Mouse (Mus musculus): ENCODE measurements around the gene Ndufa12. TPM values are rescaled to one million over a fixed set of nuclear protein-coding genes. Genes with fewer than 3 reads are reported as not detected.

Gene Ndufa12
- total RNA-seq, 2 experiments from 2014 or later, result 627 to 629 TPM

Other genes starting within 250 kb of the Ndufa12 start
- gene Vezt, start 162.9 kb upstream of the Ndufa12 start, total RNA-seq (2021), result 10 to 100 TPM; 37.9 to 40.2 TPM
- 1 to 10 TPM; 5.9 to 6.0 TPM for gene Fgd6, start 162.7 kb upstream of the Ndufa12 start, total RNA-seq (2021)
- gene Nr2c1, start 50.7 kb upstream of the Ndufa12 start, total RNA-seq (2021), result 10 to 100 TPM; 10.3 to 10.4 TPM
- gene Gm4792, start 100.0 kb downstream of the Ndufa12 start, total RNA-seq (2021), result not detected
- 10 to 100 TPM; 30.9 to 34.0 TPM for gene Tmcc3, start 113.2 kb downstream of the Ndufa12 start, total RNA-seq (2021)